Mouse (Mus musculus) frontal cortex, adult 2 months (tissue): ENCODE data around the gene Smpdl3a. TPM values are rescaled to one million over a fixed set of nuclear protein-coding genes. Genes with fewer than 3 reads are reported as not detected.
A peak's percentile ranks its signal among the peaks of the same experiment; 100 is the strongest.

ENCODE experiments used
- DNase-seq, 2 experiments: peaks; one replicate each; pipeline ENCODE4 v3.0.0; 2022; ENCODE audit warnings: low spot score in 1 of 2; ENCODE audit errors: extremely low spot score in 1 of 2
- polyA plus RNA-seq: library from polyadenylated mRNA; depleted of rRNA; stranded (reverse); fragments of >200 nt; gene quantifications from 2 replicates; pipeline ENCODE4 v1.2.3, GENCODE M21; 2012; rRNA removed

Gene Smpdl3a
- polyA plus RNA-seq: 42.2 and 48.2 TPM in 2 replicates

GRCm38 (mm10) chr10:57794018-57794417, at the start of gene Smpdl3a:
TSS of gene Smpdl3a (plus strand) at chr10:57794335.
- DNase-seq: no peak

- no peak for DNase-seq
Observed at GRCm38 (mm10) chr10:57745452-57745851, 48.7 kb upstream of the Smpdl3a start.

GRCm38 (mm10) chr10:57747127-57747526, 47.0 kb upstream of the Smpdl3a start:
- DNase-seq: no peak

GRCm38 (mm10) chr10:57753343-57753742, 40.8 kb upstream of the Smpdl3a start:
- no peak for DNase-seq

- DNase-seq: no peak
Observed at GRCm38 (mm10) chr10:57755201-57755736, 38.9 kb upstream of the Smpdl3a start.

- DNase-seq: no peak
Observed at GRCm38 (mm10) chr10:57758999-57759398, 35.1 kb upstream of the Smpdl3a start.

- DNase-seq: no peak
Observed at GRCm38 (mm10) chr10:57760694-57761093, 33.4 kb upstream of the Smpdl3a start.

GRCm38 (mm10) chr10:57763044-57763443, 31.1 kb upstream of the Smpdl3a start:
- no peak for DNase-seq

GRCm38 (mm10) chr10:57783289-57784130, 10.6 kb upstream of the Smpdl3a start:
- DNase-seq: peak in 1 of 2 experiments; percentile 58

- peak; percentile 73 to 89 for DNase-seq
Observed at GRCm38 (mm10) chr10:57784131-57784875, 9.8 kb upstream of the Smpdl3a start.

GRCm38 (mm10) chr10:57784876-57785150, 9.3 kb upstream of the Smpdl3a start, which contains the start of gene Fabp7:
TSS of gene Fabp7 (plus strand) at chr10:57784881.
- no peak for DNase-seq

- no peak for DNase-seq
Observed at GRCm38 (mm10) chr10:57785552-57785951, 8.6 kb upstream of the Smpdl3a start.

GRCm38 (mm10) chr10:57792957-57793356, 1.2 kb upstream of the Smpdl3a start:
- DNase-seq: no peak

GRCm38 (mm10) chr10:57794491-57795461, 641 bp downstream of the Smpdl3a start:
- peak in 1 of 2 experiments; percentile 30 for DNase-seq

- DNase-seq: no peak
Observed at GRCm38 (mm10) chr10:57795542-57795941, 1.4 kb downstream of the Smpdl3a start.

- no peak for DNase-seq
Observed at GRCm38 (mm10) chr10:57796057-57796456, 1.9 kb downstream of the Smpdl3a start.

- no peak for DNase-seq
Observed at GRCm38 (mm10) chr10:57799486-57799885, 5.4 kb downstream of the Smpdl3a start.

- DNase-seq: no peak
Observed at GRCm38 (mm10) chr10:57807754-57808153, 13.6 kb downstream of the Smpdl3a start.

GRCm38 (mm10) chr10:57812161-57812856, 18.2 kb downstream of the Smpdl3a start:
- peak; percentile 46 to 79 for DNase-seq

- no peak for DNase-seq
Observed at GRCm38 (mm10) chr10:57814295-57814694, 20.2 kb downstream of the Smpdl3a start.
